Mouse (Mus musculus): ENCODE data around the gene Slc18a2. TPM values are rescaled to one million over a fixed set of nuclear protein-coding genes. Genes with fewer than 3 reads are reported as not detected.

Gene Slc18a2
- under 1 TPM in 1 of 2 experiments, not detected in 1; 0.21 TPM for total RNA-seq (2021)
- long read RNA-seq, experiment 1, partial matches to known transcripts: 0 of 41 reads
- long read RNA-seq, experiment 1, other reads (novel, unspliced or antisense): 41 of 41 reads
- long read RNA-seq, experiment 2, partial matches to known transcripts: 0 of 20 reads
- long read RNA-seq, experiment 2, other reads (novel, unspliced or antisense): 20 of 20 reads

GRCm38 (mm10) chr19:59260718-59261442 lies at the start of gene Slc18a2:
TSS of gene Slc18a2 (plus strand) at chr19:59260896.
- no peak for DNase-seq (ENCODE audit: low spot score in 2 of 2)

GRCm38 (mm10) chr19:59216891-59217290 lies 43.8 kb upstream of the Slc18a2 start:
- DNase-seq (ENCODE audit: low spot score in 2 of 2): no peak

- no peak for DNase-seq (ENCODE audit: low spot score in 2 of 2)
Observed at GRCm38 (mm10) chr19:59218991-59219390, 41.7 kb upstream of the Slc18a2 start, which contains the start of gene Kcnk18. TSS of gene Kcnk18 (plus strand) at chr19:59219214.

DNA sequence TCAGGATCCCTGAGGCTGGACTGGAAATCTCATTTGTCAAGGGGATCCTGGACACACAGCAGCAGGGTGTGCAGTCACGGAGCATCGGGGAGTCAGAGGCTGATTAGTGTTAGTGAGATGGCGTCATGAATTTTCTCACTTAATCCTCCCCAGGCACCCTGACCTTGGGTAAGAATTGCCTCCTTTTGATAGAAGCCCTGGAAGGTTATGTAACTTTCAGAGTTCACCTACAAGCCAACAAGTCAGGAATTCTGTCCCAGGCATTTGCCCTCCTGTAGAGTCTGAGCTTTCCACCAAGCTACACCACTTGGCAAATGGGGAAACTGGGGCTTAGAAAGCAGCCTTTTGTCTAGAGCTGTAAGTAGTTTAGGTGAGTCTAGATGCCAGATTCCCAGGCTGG lies 39.6 kb upstream of the Slc18a2 start:
- no peak for DNase-seq (ENCODE audit: low spot score in 2 of 2)

DNA sequence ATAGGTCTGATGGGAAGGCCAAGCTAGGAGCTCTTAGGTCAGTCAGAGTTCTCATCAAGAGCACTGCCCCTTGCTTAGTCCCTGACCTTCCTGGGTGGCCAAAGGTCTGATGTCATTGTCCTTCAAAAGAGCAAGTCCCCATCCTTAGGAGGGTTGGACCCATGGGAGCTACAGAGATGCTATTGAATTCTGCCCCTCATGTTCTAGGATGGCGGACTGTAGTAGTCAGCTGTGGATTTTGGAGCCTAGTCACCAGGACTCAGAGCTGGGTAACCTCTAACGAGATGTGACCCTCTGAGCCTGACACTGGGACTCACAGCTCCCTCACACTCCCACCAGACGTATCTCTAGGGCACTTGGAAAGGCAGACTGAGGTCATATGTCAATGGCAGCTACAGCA lies 32.3 kb upstream of the Slc18a2 start:
- DNase-seq (ENCODE audit: low spot score in 2 of 2): no peak

GRCm38 (mm10) chr19:59232786-59233185 lies 27.9 kb upstream of the Slc18a2 start:
- DNase-seq (ENCODE audit: low spot score in 2 of 2): no peak

- no peak for DNase-seq (ENCODE audit: low spot score in 2 of 2)
Observed at GRCm38 (mm10) chr19:59235001-59235400, 25.7 kb upstream of the Slc18a2 start.

- DNase-seq (ENCODE audit: low spot score in 2 of 2): no peak
Observed at GRCm38 (mm10) chr19:59236046-59236445, 24.6 kb upstream of the Slc18a2 start.

DNA sequence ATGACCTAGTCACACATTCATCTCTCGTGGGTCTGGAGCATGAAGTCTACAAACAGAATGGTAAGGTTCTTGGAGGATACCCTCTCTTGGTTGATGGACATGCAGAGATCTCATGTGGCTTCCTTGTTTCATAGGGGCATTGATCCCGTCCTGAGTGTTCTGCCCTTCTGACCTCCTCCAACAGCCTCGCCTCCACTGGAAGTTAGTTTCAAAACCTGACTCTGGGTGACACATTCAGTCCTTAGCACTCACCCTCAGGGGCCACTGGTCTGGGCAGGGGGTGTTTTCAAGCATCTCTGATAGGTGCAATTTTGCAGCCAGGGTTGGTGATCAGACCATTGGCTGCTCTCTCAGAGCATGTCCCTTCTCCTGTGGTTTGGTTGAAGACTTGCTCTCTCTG lies 22.1 kb upstream of the Slc18a2 start:
- DNase-seq (ENCODE audit: low spot score in 2 of 2): no peak

- DNase-seq (ENCODE audit: low spot score in 2 of 2): peak; percentile 88 to 89
Observed at GRCm38 (mm10) chr19:59239124-59239817, 21.4 kb upstream of the Slc18a2 start.

- DNase-seq (ENCODE audit: low spot score in 2 of 2): no peak
Observed at GRCm38 (mm10) chr19:59241987-59242386, 18.7 kb upstream of the Slc18a2 start.

GRCm38 (mm10) chr19:59243057-59243456 lies 17.6 kb upstream of the Slc18a2 start:
- no peak for DNase-seq (ENCODE audit: low spot score in 2 of 2)

DNA sequence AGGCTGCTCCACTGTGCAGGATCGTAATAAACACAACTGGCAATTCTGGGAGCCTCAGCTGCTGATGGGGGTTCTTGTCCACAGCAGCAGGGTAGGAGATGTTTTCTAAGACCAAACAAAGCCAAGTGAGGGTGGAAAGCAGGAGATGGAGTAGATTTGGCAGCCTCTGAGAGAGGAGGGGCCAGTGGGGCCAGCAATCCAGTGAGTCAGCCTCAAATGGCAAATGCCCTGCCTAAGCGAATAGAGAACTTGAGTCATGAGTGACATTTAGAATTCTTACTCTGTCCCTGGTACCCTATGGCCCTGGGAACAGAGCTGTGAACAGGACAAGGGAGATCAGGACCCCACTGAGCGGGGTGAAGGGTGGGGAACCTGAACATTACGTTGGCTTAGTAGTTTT lies 12.6 kb upstream of the Slc18a2 start:
- no peak for DNase-seq (ENCODE audit: low spot score in 2 of 2)

- no peak for DNase-seq (ENCODE audit: low spot score in 2 of 2)
Observed at GRCm38 (mm10) chr19:59248553-59249286, 12.0 kb upstream of the Slc18a2 start.

DNA sequence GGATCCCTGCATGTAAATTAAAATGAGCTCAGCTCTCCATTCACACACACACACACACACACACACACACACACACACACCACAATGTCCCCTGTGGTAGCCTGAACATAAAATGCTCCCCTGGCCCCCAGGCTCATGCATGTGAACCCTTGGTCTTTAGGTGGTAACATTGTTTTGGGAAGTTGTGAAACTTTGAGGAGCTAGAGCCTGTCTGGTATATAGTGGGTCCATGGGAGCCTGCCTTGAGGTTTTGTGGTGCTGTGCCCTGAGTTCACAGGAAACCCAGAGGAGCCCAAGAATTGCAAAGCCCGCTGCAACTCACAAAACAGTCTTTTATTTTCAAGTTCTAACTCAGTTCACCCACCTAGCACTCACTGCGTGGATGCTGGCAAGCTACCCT lies 8.0 kb upstream of the Slc18a2 start:
- DNase-seq (ENCODE audit: low spot score in 2 of 2): no peak

- DNase-seq (ENCODE audit: low spot score in 2 of 2): no peak
Observed at GRCm38 (mm10) chr19:59259633-59260032, 1.1 kb upstream of the Slc18a2 start.

DNA sequence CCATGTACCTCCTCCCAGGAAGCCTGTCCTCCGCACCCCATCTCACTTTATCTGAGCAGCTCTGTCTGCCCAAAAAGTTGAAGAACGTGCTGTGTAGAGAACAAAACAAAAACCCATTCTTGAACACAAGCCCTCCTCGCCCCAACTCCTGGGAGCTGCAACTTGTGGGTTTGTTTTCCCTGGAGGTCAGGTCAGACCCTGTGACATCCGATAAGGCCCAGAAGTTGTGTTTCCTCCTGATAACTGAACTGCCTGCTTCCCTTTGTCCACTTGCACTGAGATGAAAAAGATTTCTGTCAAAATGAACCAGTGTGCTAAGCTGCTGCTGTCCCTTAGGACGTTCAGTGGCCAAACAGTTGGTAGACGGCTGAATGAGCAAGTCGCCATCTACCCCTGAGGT lies 908 bp downstream of the Slc18a2 start:
- DNase-seq (ENCODE audit: low spot score in 2 of 2): no peak

- no peak for DNase-seq (ENCODE audit: low spot score in 2 of 2)
Observed at GRCm38 (mm10) chr19:59263171-59263570, 2.5 kb downstream of the Slc18a2 start.

- no peak for DNase-seq (ENCODE audit: low spot score in 2 of 2)
Observed at GRCm38 (mm10) chr19:59264838-59265532, 4.3 kb downstream of the Slc18a2 start.

DNA sequence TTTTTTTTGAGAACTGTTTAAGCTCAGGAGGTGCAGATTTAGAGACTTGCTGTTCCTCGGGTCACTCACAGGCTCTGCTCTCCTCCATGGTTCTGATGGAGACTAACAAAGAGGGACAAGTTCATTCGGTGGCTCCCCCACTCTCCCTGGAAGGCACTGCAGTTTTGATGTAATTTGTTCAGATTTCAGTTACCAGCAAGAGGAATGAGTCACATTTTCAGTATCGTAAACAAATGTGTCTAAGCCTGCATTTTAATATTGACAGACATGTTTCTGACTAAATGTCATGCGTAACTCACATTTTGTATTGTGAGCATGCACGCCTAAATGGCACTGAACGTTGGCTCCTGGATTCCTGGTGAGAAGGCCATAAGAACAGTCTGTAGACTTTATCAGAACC lies 5.2 kb downstream of the Slc18a2 start:
- no peak for DNase-seq (ENCODE audit: low spot score in 2 of 2)

GRCm38 (mm10) chr19:59267417-59267963 lies 6.8 kb downstream of the Slc18a2 start:
- DNase-seq (ENCODE audit: low spot score in 2 of 2): no peak

All from left cerebral cortex, adult 18-20 months (tissue).